Comparison of ENCODE assay signal across 10 mouse cellular contexts in the genomic region with DNA sequence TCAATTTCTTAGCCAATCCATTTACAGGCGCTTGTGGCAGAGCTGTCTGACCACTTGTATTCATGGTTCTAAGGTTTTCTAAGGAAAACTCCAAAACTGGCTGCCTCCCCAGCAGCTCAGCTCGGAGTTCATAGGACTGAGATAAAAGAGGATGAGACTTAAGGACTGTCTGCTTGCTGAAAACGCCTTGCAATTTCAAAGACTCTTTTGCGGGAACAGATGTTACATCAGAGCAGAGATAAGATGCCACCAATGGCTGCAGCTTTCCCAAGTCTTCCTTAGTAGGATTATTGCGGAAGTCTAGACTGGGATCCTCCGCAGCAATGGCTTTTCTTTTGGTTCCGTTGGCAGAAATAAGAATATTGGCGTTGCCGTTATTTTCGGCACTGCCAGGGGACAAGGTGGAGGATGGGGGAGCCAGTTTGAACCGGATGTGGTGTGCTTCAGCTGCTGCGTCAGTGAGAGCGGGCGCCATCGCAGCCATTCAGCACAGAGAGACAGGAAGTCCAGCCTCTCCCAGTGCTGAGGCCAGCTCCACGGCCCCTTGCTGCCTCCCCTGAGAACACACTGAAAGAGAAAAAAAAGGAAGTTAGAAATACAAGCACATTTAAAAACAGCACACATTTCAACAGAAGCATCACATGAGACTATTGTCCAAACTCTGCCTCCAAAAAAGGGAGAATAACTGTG. TPM values are rescaled to one million over a fixed set of nuclear protein-coding genes. Genes with fewer than 3 reads are reported as not detected.
DNase-seq lines count a peak whose midpoint lies in the region; ATAC-seq lines count a peak whose summit lies in the region.
"Had no signal": no experiment of that assay in that cellular context is flagged by ENCODE, and none has a peak within 500 bp of the region (broad histone marks: within the 10 kb centered on the region; RNA-seq: fewer than 3 reads in every experiment).

No protein-coding gene starts in this region.

- peak overlapping the region; percentile 28 for H3K4me2 ChIP-seq in liver, embryonic 11.5 days
- no peak overlapping the region for H3K4me2 ChIP-seq in hindbrain, embryonic 11.5 days (replicated peaks; ENCODE audit: low read depth, low read length)
- H3K4me2 ChIP-seq: limb, embryonic 12.5 days; stomach, embryonic 15.5 days had no signal

- H3K36me3 ChIP-seq in liver, embryonic 11.5 days (ENCODE audit: control insufficient read depth, insufficient read depth, low read length) = peaks cover 14% of the 10 kb centered on the region
- H3K36me3 ChIP-seq in midbrain, embryonic 10.5 days = peaks cover 63% of the 10 kb centered on the region
- H3K36me3 ChIP-seq in hindbrain, embryonic 11.5 days (ENCODE audit: control insufficient read depth, insufficient read depth, low read length) = no peaks in the 10 kb centered on the region

- H3K27me3 ChIP-seq in liver, embryonic 11.5 days (replicated peaks; ENCODE audit: control insufficient read depth, insufficient read depth, low read length) = no peaks in the 10 kb centered on the region
- H3K27me3 ChIP-seq in midbrain, embryonic 10.5 days (ENCODE audit: low read depth, poor library complexity, severe bottlenecking) = no peaks in the 10 kb centered on the region
- H3K27me3 ChIP-seq in hindbrain, embryonic 11.5 days (ENCODE audit: control insufficient read depth, insufficient read depth, low read length) = no peaks in the 10 kb centered on the region
- H3K27me3 ChIP-seq: limb, embryonic 12.5 days; stomach, embryonic 15.5 days had no signal

- WGBS in liver, embryonic 11.5 days = 48% methylated on average over 16 of the region's 16 CpGs
- 91% methylated on average over 16 of the region's 16 CpGs for WGBS in midbrain, embryonic 10.5 days
- WGBS in hindbrain, embryonic 11.5 days = 90% methylated on average over 16 of the region's 16 CpGs

- peak; percentile 45 to 57 for DNase-seq in adrenal gland, adult (ENCODE audit: inconsistent age in 2 of 2, low spot score in 1 of 2)
- no peak for DNase-seq in adrenal gland, postnatal 4 days (ENCODE audit: low spot score in 2 of 2)
- DNase-seq in ES-CJ7 (ENCODE audit: low read depth, low spot score) = peak; percentile 73
- peak; percentile 11 to 20 for DNase-seq in gastrocnemius, postnatal 36 days
- DNase-seq in liver, embryonic 11.5 days (ENCODE audit: low spot score) = peak; percentile 41
- DNase-seq in right cerebral cortex, postnatal 25 days = peak; percentile 36
- no peak for DNase-seq in midbrain, embryonic 10.5 days (ENCODE audit: low spot score)
- DNase-seq in hindbrain, embryonic 11.5 days (ENCODE audit: low spot score) = no peak

- peaks cover 8% of the 10 kb centered on the region for H3K4me1 ChIP-seq in liver, embryonic 11.5 days (replicated peaks; ENCODE audit: control insufficient read depth, insufficient read depth, low read length)
- no peaks in the 10 kb centered on the region for H3K4me1 ChIP-seq in midbrain, embryonic 10.5 days
- no peaks in the 10 kb centered on the region for H3K4me1 ChIP-seq in hindbrain, embryonic 11.5 days (replicated peaks; ENCODE audit: control insufficient read depth, insufficient read depth, low read length)
- H3K4me1 ChIP-seq: limb, embryonic 12.5 days; stomach, embryonic 15.5 days had no signal

- H3K27ac ChIP-seq in liver, embryonic 11.5 days (ENCODE audit: low read depth, low read length) = 0 out of 2 replicates have a peak overlapping the region, but pooled peaks have one; percentile 26
- H3K27ac ChIP-seq in midbrain, embryonic 10.5 days (replicated peaks) = no peak overlapping the region
- H3K27ac ChIP-seq in hindbrain, embryonic 11.5 days (ENCODE audit: low read depth, low read length) = no peak overlapping the region
- H3K27ac ChIP-seq: limb, embryonic 12.5 days; stomach, embryonic 15.5 days had no signal

- H3K4me3 ChIP-seq in liver, embryonic 11.5 days (ENCODE audit: low read depth, low read length) = no peak overlapping the region
- H3K4me3 ChIP-seq in midbrain, embryonic 10.5 days = no peak overlapping the region
- no peak overlapping the region for H3K4me3 ChIP-seq in hindbrain, embryonic 11.5 days (ENCODE audit: low read depth, low read length)
- H3K4me3 ChIP-seq: limb, embryonic 12.5 days; stomach, embryonic 15.5 days had no signal

- no peaks in the 10 kb centered on the region for H3K9me3 ChIP-seq in liver, embryonic 11.5 days (ENCODE audit: control insufficient read depth, low read length)
- H3K9me3 ChIP-seq in midbrain, embryonic 10.5 days (replicated peaks) = no peaks in the 10 kb centered on the region
- H3K9me3 ChIP-seq in hindbrain, embryonic 11.5 days (ENCODE audit: control insufficient read depth, low read length) = no peaks in the 10 kb centered on the region
- H3K9me3 ChIP-seq: limb, embryonic 12.5 days; stomach, embryonic 15.5 days had no signal

- no peak overlapping the region for H3K9ac ChIP-seq in liver, embryonic 11.5 days (ENCODE audit: low read depth, low read length)
- H3K9ac ChIP-seq in hindbrain, embryonic 11.5 days (ENCODE audit: low read depth, low read length) = no peak overlapping the region
- H3K9ac ChIP-seq: limb, embryonic 12.5 days; stomach, embryonic 15.5 days had no signal

- peak; percentile 84 for ATAC-seq in liver, embryonic 11.5 days (replicated peaks; ENCODE audit: low FRiP score)
- no peak for ATAC-seq in hindbrain, embryonic 11.5 days (ENCODE audit: low FRiP score)

- intact Hi-C loops in gastrocnemius, postnatal 36 days (cut with DNase I) = loop anchor here (2.0 kb wide), 1 partner anchor 16 kb away; no protein-coding TSS in a partner anchor

RNA-seq across cellular contexts. Expression of a gene that starts 43.8 kb away (rescaled TPM):
- total RNA-seq in adrenal gland, postnatal 4 days (2021) = 10 to 100 TPM; 63.3 to 63.6 TPM
- total RNA-seq in gastrocnemius, postnatal 36 days (2021) = 10 to 100 TPM; 18.2 to 21.4 TPM
- 18.2 and 20.3 TPM in 2 replicates for polyA plus RNA-seq in liver, embryonic 11.5 days (2014; fragmentation: Nextera tagmentation; extraction: Ambion mirVana)
- 24.5 and 27.9 TPM in 2 replicates for polyA plus RNA-seq in midbrain, embryonic 10.5 days (2016; fragmentation: Nextera tagmentation; extraction: Ambion mirVana)
- 29.8 and 31.3 TPM in 2 replicates for polyA plus RNA-seq in hindbrain, embryonic 11.5 days (2014; fragmentation: Nextera tagmentation; extraction: Ambion mirVana)

Comparison
In these comparisons a context has a peak if more than half of its experiments do, and no peak if none do; other contexts are left out.
1. DNase-seq: peak in adrenal gland, adult (2 of 2), ES-CJ7 (single experiment), gastrocnemius, postnatal 36 days (2 of 2), liver, embryonic 11.5 days (single experiment) and right cerebral cortex, postnatal 25 days (single experiment); none in adrenal gland, postnatal 4 days (0 of 2), midbrain, embryonic 10.5 days (single experiment) and hindbrain, embryonic 11.5 days (single experiment).